Mouse (Mus musculus) stomach, postnatal 0 days (tissue): ENCODE results near the gene Trpm5.

Source experiments
- CTCF ChIP-seq: IDR thresholded peaks from 2 replicates; pipeline ENCODE4 v1.5.1; 2016; ENCODE audit warnings: antibody characterized with exemption, low read depth, mild to moderate bottlenecking, moderate library complexity
- EP300 ChIP-seq: optimal IDR thresholded peaks from 2 replicates; pipeline ENCODE3; 2016; ENCODE audit warnings: antibody characterized with exemption

GRCm38 (mm10) chr7:143136561-143136960 lies 42.1 kb upstream of the Trpm5 start:
- TF ChIP-seq CTCF (no peak), EP300 (no peak)
